Mouse (Mus musculus) embryonic facial prominence, embryonic 14.5 days (tissue): ENCODE measurements around the gene Prkn. TPM values are rescaled to one million over a fixed set of nuclear protein-coding genes. Genes with fewer than 3 reads are reported as not detected.

Source experiments
- ATAC-seq: fragments of 200-750 bp; cut with Nextera tagmentation; 2 replicates; pipeline ENCODE4 v1.8.0; 2017; ENCODE audit warnings: low read depth, moderate number of reproducible peaks, moderate TSS enrichment
- DNase-seq: peaks from one replicate; pipeline ENCODE4 v3.0.0-alpha.2; 2015; ENCODE audit warnings: low spot score
- H3K27ac ChIP-seq: fragments of 300-500 bp; sonication (generic); replicated peaks from 2 replicates; pipeline ENCODE4 v1.5.1; 2014; ENCODE audit warnings: low read depth, mild to moderate bottlenecking, low read length, moderate library complexity
- H3K27me3 ChIP-seq: fragments of 300-500 bp; sonication (generic); replicated peaks from 2 replicates; pipeline ENCODE4 v1.6.1; 2014; ENCODE audit warnings: low read length; ENCODE audit not compliant: control insufficient read depth, insufficient read depth
- H3K36me3 ChIP-seq: fragments of 300-500 bp; sonication (generic); 2 replicates; pipeline ENCODE4 v1.6.1; 2014; ENCODE audit warnings: low read length, mixed read lengths; ENCODE audit not compliant: control insufficient read depth, insufficient read depth
- H3K4me1 ChIP-seq: fragments of 300-500 bp; sonication (generic); 2 replicates; pipeline ENCODE4 v1.6.1; 2014; ENCODE audit warnings: antibody characterized with exemption, low read length; ENCODE audit not compliant: control insufficient read depth, insufficient read depth
- H3K4me2 ChIP-seq: fragments of 300-500 bp; sonication (generic); 2 replicates; pipeline ENCODE4 v1.6.1; 2014; ENCODE audit warnings: low read depth, mild to moderate bottlenecking, low read length, moderate library complexity, mixed read lengths
- H3K4me3 ChIP-seq: fragments of 300-500 bp; sonication (generic); 2 replicates; pipeline ENCODE4 v1.5.1; 2014; ENCODE audit warnings: low read depth, mild to moderate bottlenecking, low read length
- H3K9ac ChIP-seq: fragments of 300-500 bp; sonication (generic); 2 replicates; pipeline ENCODE4 v1.6.1; 2014; ENCODE audit warnings: low read depth, mild to moderate bottlenecking, low read length, moderate library complexity, mixed read lengths
- H3K9me3 ChIP-seq: fragments of 300-500 bp; sonication (generic); 2 replicates; pipeline ENCODE4 v1.6.1; 2016; ENCODE audit warnings: low read length; ENCODE audit not compliant: control insufficient read depth
- WGBS: fragments of 180-500 bp; shearing (Covaris S2); extraction: QIAGEN DNeasy Blood & Tissue Kit; methylation state at CpG from one replicate; pipeline ENCODE4 v1.1.7; 2014; 5-methylcytosine and 5-hydroxymethylcytosine counted together
- polyA plus RNA-seq: library from polyadenylated mRNA; unstranded; fragments of >200 nt; fragmentation: Nextera tagmentation; extraction: Ambion mirVana; gene quantifications from 2 replicates; pipeline ENCODE4 v1.2.1, GENCODE M21; 2014

Gene Prkn
- polyA plus RNA-seq, 1 experiment from 2014 or later: 2.9 TPM

- 61% methylated on average over 2 of the region's 2 CpGs for WGBS
Observed at GRCm38 (mm10) chr17:11532748-11533147, 692.6 kb downstream of the Prkn start.

GRCm38 (mm10) chr17:11533835-11534234, 693.7 kb downstream of the Prkn start:
- H3K27ac ChIP-seq: no peak overlapping the region
- no peak for DNase-seq
- H3K4me1 ChIP-seq: no peaks in the 10 kb centered on the region
- no peak overlapping the region for H3K4me3 ChIP-seq
- H3K27me3 ChIP-seq: no peaks in the 10 kb centered on the region
- ATAC-seq: no peak
- no peaks in the 10 kb centered on the region for H3K36me3 ChIP-seq
- H3K4me2 ChIP-seq: no peak overlapping the region
- H3K9me3 ChIP-seq: no peaks in the 10 kb centered on the region
- no peak overlapping the region for H3K9ac ChIP-seq
- 61% methylated on average over 1 of the region's 1 CpGs for WGBS

More at GRCm38 (mm10) chr17:11532748-11533147, 692.6 kb downstream of the Prkn start:
- Histone ChIP-seq H3K4me2 (no peak overlapping the region), H3K4me1 (no peaks in the 10 kb centered on the region), H3K9me3 (no peaks in the 10 kb centered on the region), H3K4me3 (no peak overlapping the region), H3K36me3 (no peaks in the 10 kb centered on the region), H3K9ac (no peak overlapping the region), H3K27me3 (no peaks in the 10 kb centered on the region), H3K27ac (no peak overlapping the region)
- no peak for DNase-seq
- ATAC-seq: no peak

GRCm38 (mm10) chr17:11538826-11539225, 698.6 kb downstream of the Prkn start:
- WGBS: 84% methylated on average over 7 of the region's 7 CpGs
- no peak for ATAC-seq
- Histone ChIP-seq H3K9ac (no peak overlapping the region), H3K27ac (no peak overlapping the region), H3K4me1 (no peaks in the 10 kb centered on the region), H3K27me3 (no peaks in the 10 kb centered on the region), H3K4me3 (no peak overlapping the region), H3K9me3 (no peaks in the 10 kb centered on the region), H3K4me2 (no peak overlapping the region), H3K36me3 (no peaks in the 10 kb centered on the region)
- no peak for DNase-seq

GRCm38 (mm10) chr17:11541928-11542623, 701.9 kb downstream of the Prkn start:
- no peaks in the 10 kb centered on the region for H3K36me3 ChIP-seq
- H3K27ac ChIP-seq: no peak overlapping the region
- H3K4me3 ChIP-seq: no peak overlapping the region
- H3K4me1 ChIP-seq: no peaks in the 10 kb centered on the region
- WGBS: 67% methylated on average over 4 of the region's 4 CpGs
- ATAC-seq (peak; percentile 47; the same call in 1 of the 2 replicates), DNase-seq (peak; percentile 6)
- no peaks in the 10 kb centered on the region for H3K9me3 ChIP-seq
- no peak overlapping the region for H3K4me2 ChIP-seq
- H3K9ac ChIP-seq: no peak overlapping the region
- no peaks in the 10 kb centered on the region for H3K27me3 ChIP-seq

- Histone ChIP-seq H3K4me2 (no peak overlapping the region), H3K9ac (no peak overlapping the region), H3K9me3 (no peaks in the 10 kb centered on the region), H3K4me1 (no peaks in the 10 kb centered on the region), H3K27ac (no peak overlapping the region), H3K36me3 (no peaks in the 10 kb centered on the region), H3K4me3 (no peak overlapping the region), H3K27me3 (no peaks in the 10 kb centered on the region)
- WGBS: 82% methylated on average over 5 of the region's 5 CpGs
- no peak for DNase-seq
- ATAC-seq: no peak
Observed at GRCm38 (mm10) chr17:11550562-11550961, 710.4 kb downstream of the Prkn start.

- no peak for ATAC-seq
- Histone ChIP-seq H3K27ac (no peak overlapping the region), H3K36me3 (no peaks in the 10 kb centered on the region), H3K27me3 (no peaks in the 10 kb centered on the region), H3K4me1 (no peaks in the 10 kb centered on the region), H3K4me3 (no peak overlapping the region), H3K9me3 (no peaks in the 10 kb centered on the region), H3K4me2 (no peak overlapping the region), H3K9ac (no peak overlapping the region)
- whole genome bisulfite sequencing: 83% methylated on average over 6 of the region's 6 CpGs
- DNase-seq: no peak
Observed at GRCm38 (mm10) chr17:11565681-11566080, 725.5 kb downstream of the Prkn start.

GRCm38 (mm10) chr17:11570392-11570791, 730.2 kb downstream of the Prkn start:
- H3K36me3 ChIP-seq: no peaks in the 10 kb centered on the region
- no peaks in the 10 kb centered on the region for H3K9me3 ChIP-seq
- H3K27ac ChIP-seq: no peak overlapping the region
- no peak overlapping the region for H3K4me3 ChIP-seq
- no peak overlapping the region for H3K4me2 ChIP-seq
- no peak overlapping the region for H3K9ac ChIP-seq
- no peak for ATAC-seq
- no peak for DNase-seq
- no peaks in the 10 kb centered on the region for H3K4me1 ChIP-seq
- 59% methylated on average over 8 of the region's 8 CpGs for WGBS
- no peaks in the 10 kb centered on the region for H3K27me3 ChIP-seq

- no peak overlapping the region for H3K27ac ChIP-seq
- no peak overlapping the region for H3K9ac ChIP-seq
- 86% methylated on average over 9 of the region's 9 CpGs for WGBS
- H3K4me2 ChIP-seq: no peak overlapping the region
- H3K4me1 ChIP-seq: no peaks in the 10 kb centered on the region
- ATAC-seq (no peak), DNase-seq (no peak)
- H3K36me3 ChIP-seq: no peaks in the 10 kb centered on the region
- no peaks in the 10 kb centered on the region for H3K9me3 ChIP-seq
- no peak overlapping the region for H3K4me3 ChIP-seq
- H3K27me3 ChIP-seq: no peaks in the 10 kb centered on the region
Observed at GRCm38 (mm10) chr17:11573666-11574065, 733.5 kb downstream of the Prkn start.

GRCm38 (mm10) chr17:11585491-11585890, 745.3 kb downstream of the Prkn start:
- WGBS: 86% methylated on average over 4 of the region's 4 CpGs

More at GRCm38 (mm10) chr17:11585491-11585890, 745.3 kb downstream of the Prkn start:
- no peak for DNase-seq
- Histone ChIP-seq H3K4me2 (no peak overlapping the region), H3K27ac (no peak overlapping the region), H3K4me1 (no peaks in the 10 kb centered on the region), H3K4me3 (no peak overlapping the region), H3K36me3 (no peaks in the 10 kb centered on the region), H3K27me3 (no peaks in the 10 kb centered on the region), H3K9me3 (no peaks in the 10 kb centered on the region), H3K9ac (no peak overlapping the region)
- no peak for ATAC-seq
